Mouse (Mus musculus): ENCODE measurements around the gene Dazap1.

Dazap1 gene

DNA sequence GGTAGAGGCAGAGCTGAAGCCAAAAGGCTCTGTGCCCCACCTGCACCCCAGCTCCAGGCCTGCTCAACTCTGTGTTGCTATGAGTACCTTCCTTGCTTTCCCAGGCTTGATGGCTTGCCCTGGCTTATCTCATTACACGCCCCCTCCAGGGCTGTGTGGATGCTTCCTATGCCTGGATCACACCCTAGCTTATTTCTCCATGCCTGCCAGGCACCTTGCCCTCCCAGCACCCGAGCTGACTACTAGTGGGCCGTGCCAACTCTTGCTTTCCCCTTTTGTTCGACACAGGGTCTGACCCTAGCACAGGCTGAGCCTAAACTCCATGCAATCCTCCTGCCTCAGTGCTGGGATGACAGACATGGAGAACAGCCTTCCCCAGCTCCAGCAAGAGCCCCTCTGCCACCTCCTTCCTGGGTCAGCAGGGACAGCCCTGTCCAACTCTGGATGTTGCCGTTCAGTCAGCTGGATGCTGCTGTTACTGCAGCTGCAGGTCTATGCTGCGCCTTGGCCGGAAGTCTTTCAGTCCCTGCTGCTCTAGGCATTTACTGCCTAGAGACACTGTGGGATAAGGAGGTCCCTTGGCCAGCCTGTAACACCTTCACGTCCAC lies 36.3 kb downstream of the Dazap1 start:
- intact Hi-C loops (cut with DNase I): no loop called here

DNA sequence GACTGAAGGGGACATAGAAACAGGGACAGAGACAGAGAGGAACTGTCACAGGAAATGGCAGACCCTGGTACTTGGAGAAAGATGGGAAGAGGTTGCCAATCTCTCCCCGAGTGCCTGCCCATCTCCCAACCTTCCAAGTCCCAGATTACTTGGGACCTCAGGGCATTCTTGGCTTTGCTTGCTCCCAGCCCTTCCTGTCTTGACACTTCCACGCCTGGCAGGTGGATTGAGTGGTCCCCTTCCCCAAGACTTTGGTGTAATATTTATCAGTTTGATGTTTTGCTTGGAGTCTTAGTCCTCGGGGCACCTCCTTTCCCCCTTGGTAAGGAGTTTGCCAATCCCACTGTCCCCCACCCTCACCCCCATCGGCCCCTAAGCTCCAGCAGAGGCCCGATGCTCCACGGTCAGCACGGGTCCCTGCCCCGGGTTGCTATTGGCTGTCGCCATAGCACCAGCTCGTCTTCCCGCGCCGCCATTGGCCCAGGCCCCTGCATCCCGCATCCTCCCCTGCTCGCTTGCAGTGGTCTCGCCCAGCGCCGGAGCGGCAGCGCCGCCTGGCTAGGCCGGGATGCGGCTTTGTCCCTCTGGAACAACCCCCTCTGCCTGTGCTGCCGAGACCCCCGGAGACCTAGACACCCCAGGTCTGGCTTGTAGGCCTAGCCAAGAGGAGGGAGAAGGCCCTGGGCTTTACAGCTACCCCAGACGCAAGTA lies 37.4 kb downstream of the Dazap1 start:
- intact Hi-C loops (cut with DNase I): no loop called here

DNA sequence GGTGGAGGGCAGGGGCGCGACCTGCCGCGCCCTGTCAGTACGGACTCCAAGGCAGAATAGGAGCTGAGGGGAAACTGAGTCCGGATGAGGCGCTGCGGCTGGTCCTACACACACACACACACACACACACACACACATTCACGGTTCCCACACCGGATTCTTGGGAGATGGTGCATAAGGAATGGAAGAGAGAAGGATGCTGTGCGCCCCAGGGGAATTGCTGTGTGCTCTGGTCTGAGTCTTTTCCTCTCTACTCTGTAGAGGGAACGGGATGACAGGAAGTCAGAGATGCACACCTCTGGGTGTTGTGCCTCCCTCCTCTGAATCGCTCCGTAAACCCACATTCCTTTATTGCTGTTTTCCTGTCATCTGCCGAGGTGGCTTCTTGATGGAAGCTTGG lies 38.0 kb downstream of the Dazap1 start:
- intact Hi-C loops (cut with DNase I): no loop called here

DNA sequence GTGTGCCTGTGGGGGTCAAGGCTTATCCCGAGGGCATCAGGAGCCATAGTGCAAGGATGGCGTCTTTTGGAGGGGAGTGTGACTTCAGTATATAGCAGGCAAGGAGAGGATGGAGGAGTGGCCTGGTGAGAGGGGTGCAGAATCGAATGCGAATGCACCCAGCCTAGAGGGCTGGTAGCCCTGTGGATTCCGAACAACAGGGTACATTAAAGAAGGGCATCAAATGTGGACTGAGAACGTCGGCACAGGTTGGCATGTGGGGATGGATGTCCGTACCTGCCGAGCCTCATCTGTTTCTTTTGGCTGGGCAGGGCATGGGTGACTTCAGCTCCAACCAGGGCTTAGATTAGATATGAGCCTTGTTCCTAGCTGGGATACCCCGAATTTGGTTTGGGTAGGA lies 38.5 kb downstream of the Dazap1 start:
- intact Hi-C loops (cut with DNase I): no loop called here

DNA sequence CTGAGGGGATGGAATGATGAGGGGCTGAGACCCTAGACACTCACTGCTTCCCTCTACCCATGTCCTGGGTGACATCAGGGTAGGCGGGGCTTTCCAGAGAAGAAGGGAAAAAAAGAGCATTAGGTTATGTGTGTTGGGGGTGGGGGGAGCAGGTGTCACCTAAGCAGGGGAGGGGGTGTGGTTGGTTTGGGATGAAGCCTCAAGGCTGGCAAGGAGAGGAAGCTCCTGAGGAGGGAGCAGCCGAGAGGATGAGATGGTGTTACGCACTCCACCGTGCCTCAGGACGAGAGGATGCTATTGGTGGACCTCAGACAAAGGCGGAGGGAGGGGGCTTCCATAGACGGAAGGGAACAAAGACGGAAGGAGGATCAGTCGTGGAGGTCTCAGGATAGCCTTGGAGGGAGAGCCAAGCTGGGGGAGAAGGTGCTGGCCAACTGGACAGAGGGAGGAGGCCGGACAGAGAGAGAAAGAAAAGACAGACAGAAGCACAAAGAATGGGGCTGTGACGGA lies 39.4 kb downstream of the Dazap1 start:
- intact Hi-C loops (cut with DNase I): no loop called here

DNA sequence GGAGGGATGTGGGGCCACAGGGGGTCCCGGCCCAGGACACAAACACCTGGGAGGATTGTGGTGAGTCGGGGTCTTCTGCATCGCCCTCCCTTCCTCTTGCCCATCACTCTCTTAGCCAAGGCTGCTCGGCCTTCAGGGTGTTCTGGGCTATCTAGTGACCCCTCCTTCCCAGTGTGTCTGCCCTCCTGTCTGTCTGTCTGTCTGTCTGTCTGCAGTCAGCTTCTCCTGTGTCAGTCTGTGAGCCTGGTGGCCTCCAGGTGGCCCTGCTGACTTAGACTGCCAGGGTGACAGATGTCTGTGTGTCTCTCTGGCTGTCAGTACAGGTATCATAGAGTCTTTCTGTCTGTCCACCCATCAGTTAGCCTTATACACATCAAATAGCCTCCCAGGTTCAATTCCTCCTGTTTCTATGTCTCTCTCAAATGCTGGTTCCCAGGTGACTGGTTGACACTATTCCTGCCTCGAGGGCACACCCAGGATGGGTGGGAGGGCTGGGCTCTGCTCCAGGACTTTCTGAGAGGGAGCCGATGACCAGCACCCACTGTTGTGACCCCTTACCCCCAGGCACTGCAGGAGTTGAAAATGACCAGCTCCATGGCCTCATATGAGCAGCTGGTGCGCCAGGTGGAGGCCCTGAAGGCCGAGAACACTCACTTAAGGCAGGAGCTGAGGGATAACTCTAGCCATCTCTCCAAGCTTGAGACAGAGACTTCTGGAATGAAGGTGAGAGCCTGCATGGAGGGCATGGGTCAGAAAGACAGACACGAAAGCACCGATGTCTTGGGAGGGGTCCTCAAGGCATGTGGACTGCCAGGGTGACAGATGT lies 40.2 kb downstream of the Dazap1 start:
- intact Hi-C loops (cut with DNase I): no loop called here

DNA sequence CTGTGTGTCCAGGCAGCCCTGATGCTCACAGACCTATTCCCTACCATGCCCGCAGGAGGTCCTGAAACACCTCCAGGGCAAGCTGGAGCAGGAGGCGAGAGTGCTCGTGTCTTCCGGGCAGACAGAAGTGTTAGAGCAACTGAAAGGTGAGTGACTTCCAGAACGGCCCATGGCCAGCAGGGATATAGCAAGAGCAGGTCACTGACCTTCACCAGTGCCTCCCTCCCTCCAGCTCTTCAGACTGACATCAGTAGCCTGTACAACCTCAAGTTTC lies 40.7 kb downstream of the Dazap1 start:
- intact Hi-C loops (cut with DNase I): no loop called here

DNA sequence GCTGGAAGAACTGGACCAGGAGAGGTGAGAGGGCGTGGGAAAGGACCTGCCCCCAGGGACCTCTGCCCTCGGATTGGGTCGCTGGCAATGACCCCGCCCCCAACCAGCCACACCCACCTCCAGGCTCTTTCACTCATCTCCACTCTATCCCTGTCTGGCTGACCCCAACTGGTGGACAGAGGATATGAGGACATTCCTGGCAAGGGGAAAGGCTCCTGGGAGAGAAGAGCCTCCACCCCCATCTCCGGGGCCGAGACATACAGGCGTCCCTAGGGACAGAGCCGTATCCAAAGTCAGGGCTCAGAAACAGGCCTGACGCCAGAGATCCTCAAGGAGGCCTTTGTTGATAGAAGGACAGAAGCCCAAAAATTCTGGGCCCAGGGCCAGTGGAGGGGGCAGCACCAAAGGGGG lies 41.2 kb downstream of the Dazap1 start:
- intact Hi-C loops (cut with DNase I): no loop called here

DNA sequence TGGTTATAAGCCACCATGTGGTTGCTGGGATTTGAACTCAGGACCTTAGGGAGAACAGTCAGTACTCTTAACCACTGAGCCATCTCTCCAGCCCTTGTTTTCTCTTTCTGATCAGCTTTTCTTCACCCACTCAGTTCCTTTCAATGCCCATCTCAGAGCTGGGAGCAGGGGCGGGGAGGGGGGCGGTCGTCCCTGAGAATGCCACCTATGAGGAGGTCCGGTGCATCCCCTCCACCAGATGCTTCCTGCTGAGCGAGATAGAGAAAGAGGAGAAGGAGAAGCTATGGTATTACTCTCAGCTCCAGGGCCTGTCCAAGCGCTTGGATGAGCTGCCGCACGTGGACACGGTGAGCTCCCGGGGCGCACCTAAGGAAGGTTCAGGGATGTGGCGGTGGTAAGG lies 43.2 kb downstream of the Dazap1 start:
- intact Hi-C loops (cut with DNase I): no loop called here

DNA sequence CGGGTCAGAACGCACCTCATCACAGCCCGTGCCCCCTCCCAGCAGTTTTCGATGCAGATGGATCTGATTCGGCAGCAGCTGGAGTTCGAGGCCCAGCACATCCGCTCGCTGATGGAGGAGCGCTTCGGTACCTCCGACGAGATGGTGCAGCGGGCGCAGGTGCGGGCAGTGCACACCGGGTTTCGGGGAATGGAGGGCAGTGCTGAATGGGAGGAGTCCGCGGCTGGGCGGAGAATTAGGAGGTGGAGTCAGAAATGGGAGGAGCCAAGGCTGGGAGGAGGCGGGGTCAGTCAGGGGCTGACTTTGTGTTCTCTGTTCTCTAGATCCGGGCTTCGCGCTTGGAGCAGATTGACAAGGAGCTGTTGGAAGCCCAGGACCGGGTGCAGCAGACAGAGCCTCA lies 43.6 kb downstream of the Dazap1 start:
- intact Hi-C loops (cut with DNase I): no loop called here

DNA sequence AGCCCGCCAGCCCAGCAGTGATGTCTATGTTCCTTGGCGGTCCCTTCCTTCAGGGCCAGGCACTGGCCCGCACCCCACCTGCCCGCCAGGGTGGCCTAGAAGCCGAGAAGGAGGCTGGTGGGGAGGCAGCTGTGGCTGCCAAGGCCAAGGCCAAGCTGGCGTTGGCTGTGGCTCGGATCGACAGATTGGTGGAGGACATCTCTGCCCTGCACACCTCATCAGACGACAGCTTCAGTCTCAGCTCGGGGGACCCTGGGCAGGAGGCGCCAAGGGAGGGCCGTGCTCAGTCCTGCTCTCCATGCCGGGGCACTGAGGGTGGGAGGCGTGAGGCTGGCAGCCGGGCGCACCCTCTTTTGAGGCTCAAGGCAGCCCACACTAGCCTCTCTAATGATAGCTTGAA lies 50.3 kb downstream of the Dazap1 start:
- intact Hi-C loops (cut with DNase I): no loop called here

DNA sequence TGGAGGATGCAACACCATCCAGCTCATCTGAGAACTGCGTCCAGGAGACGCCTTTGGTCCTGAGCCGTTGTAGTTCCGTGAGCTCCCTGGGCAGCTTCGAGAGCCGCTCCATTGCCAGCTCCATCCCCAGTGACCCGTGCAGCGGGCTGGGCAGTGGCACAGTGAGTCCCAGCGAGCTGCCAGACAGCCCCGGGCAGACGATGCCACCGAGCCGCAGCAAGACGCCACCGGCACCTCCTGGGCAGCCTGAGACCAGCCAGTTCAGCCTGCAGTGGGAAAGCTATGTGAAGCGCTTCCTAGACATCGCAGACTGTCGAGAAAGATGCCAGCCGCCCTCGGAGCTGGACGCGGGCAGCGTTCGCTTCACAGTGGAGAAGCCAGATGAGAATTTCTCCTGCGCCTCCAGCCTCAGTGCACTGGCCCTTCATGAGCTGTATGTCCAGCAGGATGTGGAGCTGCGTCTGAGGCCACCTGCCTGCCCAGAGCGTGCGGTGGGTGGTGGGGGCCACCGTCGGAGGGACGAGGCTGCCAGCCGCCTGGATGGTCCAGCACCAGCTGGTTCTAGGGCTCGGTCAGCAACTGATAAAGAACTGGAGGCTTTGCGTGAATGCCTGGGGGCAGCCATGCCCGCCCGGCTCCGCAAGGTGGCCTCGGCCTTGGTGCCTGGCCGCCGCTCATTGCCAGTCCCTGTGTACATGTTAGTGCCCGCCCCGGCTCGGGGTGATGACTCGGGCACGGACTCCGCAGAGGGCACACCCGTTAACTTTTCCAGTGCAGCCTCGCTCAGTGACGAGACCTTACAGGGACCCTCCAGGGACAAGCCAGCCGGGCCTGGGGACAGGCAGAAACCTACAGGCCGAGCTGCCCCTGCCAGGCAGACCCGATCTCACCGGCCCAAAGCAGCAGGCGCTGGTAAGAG lies 51.6 kb downstream of the Dazap1 start:
- intact Hi-C loops (cut with DNase I): no loop called here

DNA sequence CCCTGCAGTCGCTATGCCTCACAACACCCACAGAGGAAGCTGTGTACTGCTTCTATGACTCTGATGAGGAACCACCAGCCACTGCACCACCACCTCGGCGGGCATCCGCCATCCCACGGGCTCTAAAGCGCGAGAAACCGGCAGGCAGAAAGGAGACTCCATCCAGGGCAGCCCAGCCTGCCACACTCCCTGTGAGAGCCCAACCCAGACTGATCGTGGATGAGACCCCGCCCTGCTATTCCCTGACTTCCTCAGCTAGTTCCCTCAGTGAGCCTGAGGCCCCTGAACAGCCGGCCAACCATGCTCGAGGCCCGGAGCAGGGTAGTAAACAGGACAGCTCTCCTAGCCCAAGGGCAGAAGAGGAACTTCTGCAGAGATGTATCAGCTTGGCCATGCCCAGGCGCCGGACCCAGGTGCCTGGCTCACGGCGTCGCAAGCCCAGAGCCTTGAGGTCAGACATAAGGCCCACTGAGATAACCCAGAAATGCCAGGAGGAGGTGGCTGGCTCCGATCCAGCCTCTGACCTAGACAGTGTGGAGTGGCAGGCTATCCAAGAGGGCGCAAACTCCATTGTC lies 52.4 kb downstream of the Dazap1 start:
- intact Hi-C loops (cut with DNase I): no loop called here

DNA sequence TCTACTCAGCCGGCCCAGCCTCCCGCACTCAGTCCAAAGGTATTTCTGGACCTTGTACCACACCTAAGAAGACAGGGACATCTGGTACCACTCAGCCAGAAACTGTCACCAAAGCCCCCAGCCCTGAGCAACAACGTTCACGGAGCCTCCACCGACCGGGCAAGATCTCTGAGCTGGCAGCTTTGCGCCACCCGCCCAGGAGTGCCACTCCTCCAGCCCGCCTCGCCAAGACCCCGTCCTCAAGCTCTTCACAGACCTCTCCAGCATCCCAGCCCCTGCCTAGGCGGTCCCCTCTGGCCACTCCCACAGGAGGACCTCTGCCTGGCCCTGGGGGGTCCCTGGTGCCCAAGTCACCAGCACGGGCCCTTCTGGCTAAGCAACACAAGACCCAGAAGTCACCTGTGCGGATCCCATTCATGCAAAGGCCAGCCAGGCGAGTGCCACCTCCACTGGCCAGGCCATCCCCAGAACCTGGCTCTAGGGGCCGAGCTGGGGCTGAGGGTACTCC lies 53.3 kb downstream of the Dazap1 start:
- intact Hi-C loops (cut with DNase I): no loop called here

DNA sequence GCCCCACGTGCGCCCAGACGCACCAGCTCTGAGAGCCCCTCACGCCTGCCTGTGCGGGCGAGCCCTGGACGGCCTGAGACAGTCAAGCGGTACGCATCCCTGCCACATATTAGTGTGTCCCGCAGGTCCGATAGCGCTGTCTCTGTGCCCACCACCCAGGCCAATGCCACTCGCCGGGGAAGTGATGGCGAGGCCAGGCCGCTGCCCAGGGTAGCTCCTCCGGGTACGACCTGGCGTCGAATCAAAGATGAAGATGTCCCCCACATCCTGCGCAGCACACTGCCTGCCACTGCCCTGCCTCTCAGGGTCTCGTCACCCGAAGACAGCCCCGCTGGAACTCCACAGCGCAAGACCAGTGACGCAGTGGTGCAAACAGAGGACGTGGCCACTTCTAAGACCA lies 54.0 kb downstream of the Dazap1 start:
- intact Hi-C loops (cut with DNase I): no loop called here

DNA sequence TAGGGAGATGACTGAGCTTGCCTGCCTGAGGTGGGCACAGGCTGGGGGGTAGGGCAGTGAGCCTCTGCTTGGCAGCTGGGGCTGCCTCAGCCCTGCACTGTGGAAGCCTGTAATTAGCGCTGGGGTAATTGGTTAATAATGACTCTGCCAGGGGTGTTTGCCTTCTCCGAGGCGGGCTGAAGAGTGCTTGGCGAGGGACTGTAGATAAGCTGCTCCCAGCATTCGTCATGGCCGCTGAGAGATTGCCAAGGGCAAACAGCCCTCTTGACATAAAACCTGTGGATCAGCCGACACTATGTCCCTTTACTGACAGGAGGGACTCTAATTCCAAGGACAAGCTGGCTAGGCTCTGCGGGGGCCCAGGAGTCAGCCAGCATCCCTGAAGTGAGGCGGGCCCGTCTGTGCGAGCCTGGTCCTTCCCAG lies 55.1 kb downstream of the Dazap1 start:
- intact Hi-C loops (cut with DNase I): no loop called here

DNA sequence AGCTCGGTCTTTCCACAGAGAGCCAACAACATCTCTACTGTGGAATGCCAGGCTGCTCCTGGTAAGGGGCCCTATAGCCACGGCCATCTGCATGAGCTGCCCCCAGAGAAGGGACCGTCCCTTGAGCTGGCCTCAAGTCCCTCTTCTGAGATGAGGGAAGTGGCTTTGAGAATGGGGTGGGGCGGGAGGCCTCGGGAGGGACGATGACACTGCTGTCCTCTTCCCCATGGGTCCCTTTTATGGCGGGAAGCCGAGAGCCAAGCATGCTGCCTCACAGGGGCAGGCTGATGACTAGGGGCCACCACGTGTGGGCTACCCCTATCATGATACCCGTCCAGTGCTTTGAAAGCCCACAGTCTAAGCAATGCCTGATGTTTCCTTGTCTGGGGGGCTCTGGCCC lies 55.7 kb downstream of the Dazap1 start:
- intact Hi-C loops (cut with DNase I): no loop called here

DNA sequence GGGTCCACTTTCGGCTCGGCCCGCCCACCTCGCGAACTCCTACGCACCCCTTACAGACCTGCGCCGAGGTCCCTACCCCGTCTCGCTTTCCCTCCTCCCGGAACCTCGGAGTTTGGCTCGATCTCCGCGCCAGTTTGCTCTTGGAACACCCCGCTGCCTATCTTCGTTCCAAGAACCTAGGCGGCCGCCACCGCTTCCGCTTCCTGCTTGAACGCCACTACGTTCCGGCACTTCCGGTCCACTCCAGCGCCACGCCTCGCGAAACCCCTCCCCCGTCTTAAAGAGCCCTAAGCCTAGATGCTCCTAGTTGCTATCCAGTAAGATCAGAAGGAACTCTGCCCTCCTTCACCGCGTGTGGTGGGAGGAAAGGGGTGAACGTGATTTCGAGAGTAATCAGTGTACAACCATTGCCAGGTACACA lies 59.1 kb downstream of the Dazap1 start, which contains the start of gene 2310011J03Rik:
2310011J03Rik (minus strand) TSS at position 198 of the 421 bp plus-strand sequence.
- intact Hi-C loops (cut with DNase I): no loop called here

DNA sequence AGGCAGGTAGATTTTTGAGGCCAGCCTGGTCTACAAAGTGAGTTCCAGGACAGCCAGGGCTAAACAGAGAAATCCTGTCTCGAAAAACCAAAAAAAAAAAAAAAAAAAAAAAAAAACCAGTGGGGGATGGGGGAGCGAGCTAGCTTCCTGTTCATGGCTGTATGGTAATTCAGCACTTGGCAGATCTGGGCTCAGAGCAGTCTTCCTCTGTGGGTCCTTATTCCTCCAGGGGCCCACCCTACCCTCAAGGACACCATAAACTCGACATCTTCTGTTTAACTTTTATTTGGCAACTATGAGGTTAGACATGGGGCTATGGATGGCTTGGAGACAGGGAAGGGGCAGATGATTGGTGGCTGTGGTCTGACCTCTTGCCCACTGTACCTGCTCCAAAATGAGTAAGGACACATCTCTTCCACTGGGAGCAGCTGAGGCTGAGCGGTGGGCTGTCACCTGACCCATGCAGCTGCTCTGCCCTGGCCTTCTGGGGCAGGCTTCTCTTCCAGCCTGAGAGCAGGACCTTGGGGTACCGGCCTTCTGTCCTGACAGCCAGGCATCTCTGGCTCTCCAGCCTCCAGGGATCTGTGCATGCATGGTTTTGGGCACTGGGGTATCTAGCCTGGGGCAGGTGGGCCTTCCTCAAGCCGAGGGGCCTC lies 59.9 kb downstream of the Dazap1 start:
- intact Hi-C loops (cut with DNase I): no loop called here
